Mouse (Mus musculus) ES-E14 (cell line): Measurements from ENCODE around the gene Reep1. TPM values are rescaled to one million over a fixed set of nuclear protein-coding genes. Genes with fewer than 3 reads are reported as not detected.

Source experiments
- DNase-seq: peaks from one replicate; pipeline ENCODE4 v3.0.0-alpha.2; 2013; ENCODE audit warnings: low read depth, low spot score
- H3K27ac ChIP-seq: 2 replicates; pipeline ENCODE4 v1.5.1; 2012; ENCODE audit warnings: low read depth, mild to moderate bottlenecking, low read length, moderate library complexity, mixed read lengths; ENCODE audit not compliant: poor library complexity, insufficient read depth, severe bottlenecking
- H3K36me3 ChIP-seq: 2 replicates; pipeline ENCODE4 v1.6.1; 2012; ENCODE audit warnings: mild to moderate bottlenecking, low read length, moderate library complexity, mixed read lengths; ENCODE audit not compliant: control insufficient read depth, poor library complexity, insufficient read depth, severe bottlenecking
- H3K4me1 ChIP-seq, 2 experiments: fragments of 150-350 bp in 1 of 2; sonication (generic) in 1 of 2; 2 replicates each; pipeline ENCODE4 v1.6.1; 2012; ENCODE audit warnings: low read length in 2 of 2, mild to moderate bottlenecking in 1 of 2, mixed read lengths in 1 of 2; ENCODE audit not compliant: control insufficient read depth in 2 of 2, insufficient read depth in 2 of 2, poor library complexity in 1 of 2
- H3K4me3 ChIP-seq, 2 experiments: fragments of 150-350 bp in 1 of 2; sonication (generic) in 1 of 2; 2 replicates each; pipeline ENCODE4 v1.5.1; 2012; ENCODE audit warnings: low read length in 2 of 2, low read depth in 1 of 2, mild to moderate bottlenecking in 1 of 2, mixed read lengths in 1 of 2; ENCODE audit not compliant: insufficient read depth in 1 of 2, poor library complexity in 1 of 2, severe bottlenecking in 1 of 2
- H3K9ac ChIP-seq: 2 replicates; pipeline ENCODE4 v1.6.1; 2012; ENCODE audit warnings: low read depth, mild to moderate bottlenecking, low read length, mixed read lengths; ENCODE audit not compliant: poor library complexity, insufficient read depth, severe bottlenecking
- H3K9me3 ChIP-seq: fragments of 150-350 bp; sonication (generic); 2 replicates; pipeline ENCODE4 v1.6.1; 2012; ENCODE audit warnings: low read depth, mild to moderate bottlenecking, low read length; ENCODE audit not compliant: control insufficient read depth, insufficient read depth
- CHD2 ChIP-seq: IDR thresholded peaks from 2 replicates; pipeline ENCODE4 v1.6.1; 2014; ENCODE audit warnings: mild to moderate bottlenecking, low read depth, low read length, inconsistent platforms
- HCFC1 ChIP-seq: IDR thresholded peaks from 2 replicates; pipeline ENCODE4 v1.6.1; 2012; ENCODE audit warnings: low read length, inconsistent platforms, borderline replicate concordance; ENCODE audit not compliant: insufficient read depth
- MAFK ChIP-seq: IDR thresholded peaks from 2 replicates; pipeline ENCODE4 v1.6.1; 2014; ENCODE audit warnings: mild to moderate bottlenecking, low read depth, low read length, inconsistent platforms; ENCODE audit not compliant: insufficient read depth
- ZC3H11A ChIP-seq: IDR thresholded peaks from 2 replicates; pipeline ENCODE4 v1.6.1; 2012; ENCODE audit warnings: low read depth, mild to moderate bottlenecking, inconsistent platforms, low read length, borderline replicate concordance
- ZNF384 ChIP-seq: IDR thresholded peaks from 2 replicates; pipeline ENCODE4 v1.6.1; 2012; ENCODE audit warnings: low read depth, low read length, inconsistent platforms
- in situ Hi-C, 2 experiments: fragments of 600-800 bp; cut with MboI; formaldehyde crosslinking; loops; one replicate each; pipeline ENCODE4 v1.15.1; 2025; ENCODE audit warnings: low sequenced_read_pairs in 2 of 2, inconsistent platforms in 1 of 2; ENCODE audit not compliant: unreplicated experiment in 2 of 2
- total RNA-seq: library from RNA; depleted of rRNA; stranded (reverse); fragments of 300-350 nt; gene quantifications from 2 replicates; pipeline ENCODE4 v1.2.3, GENCODE M21; 2012

Reep1 gene
- total RNA-seq, 1 experiment: 8.9 TPM

- H3K4me1 ChIP-seq: no peaks in the 10 kb centered on the region
- no peaks in the 10 kb centered on the region for H3K9me3 ChIP-seq
- TF ChIP-seq ZNF384: no peak
- no peak for TF ChIP-seq CHD2
- no peak for TF ChIP-seq HCFC1
- TF ChIP-seq ZC3H11A: no peak
- no peak for TF ChIP-seq MAFK
- no peak overlapping the region for H3K9ac ChIP-seq
- DNase-seq: no peak
- H3K36me3 ChIP-seq: no peaks in the 10 kb centered on the region
- H3K27ac ChIP-seq: no peak overlapping the region
- H3K4me3 ChIP-seq: no peak overlapping the region
- in situ Hi-C loops: no loop called here
Measured at GRCm38 (mm10) chr6:71711201-71711600, 3.8 kb downstream of the Reep1 start.

GRCm38 (mm10) chr6:71713532-71713931, 6.2 kb downstream of the Reep1 start:
- DNase-seq: no peak
- H3K9me3 ChIP-seq: no peaks in the 10 kb centered on the region
- no peak for TF ChIP-seq MAFK
- TF ChIP-seq CHD2: no peak
- no peak for TF ChIP-seq ZNF384
- no peak for TF ChIP-seq ZC3H11A
- TF ChIP-seq HCFC1: no peak
- H3K9ac ChIP-seq: no peak overlapping the region
- no peaks in the 10 kb centered on the region for H3K36me3 ChIP-seq
- no peak overlapping the region for H3K4me3 ChIP-seq
- H3K4me1 ChIP-seq: no peaks in the 10 kb centered on the region
- no peak overlapping the region for H3K27ac ChIP-seq
- in situ Hi-C loops: no loop called here

- no peak overlapping the region for H3K4me3 ChIP-seq
- H3K27ac ChIP-seq: no peak overlapping the region
- no peak for DNase-seq
- no peak overlapping the region for H3K9ac ChIP-seq
- no peak for TF ChIP-seq CHD2
- no peak for TF ChIP-seq HCFC1
- no peak for TF ChIP-seq ZC3H11A
- no peak for TF ChIP-seq ZNF384
- TF ChIP-seq MAFK: no peak
- H3K36me3 ChIP-seq: no peaks in the 10 kb centered on the region
- in situ Hi-C loops: no loop called here
- H3K9me3 ChIP-seq: no peaks in the 10 kb centered on the region
- H3K4me1 ChIP-seq: no peaks in the 10 kb centered on the region
Measured at GRCm38 (mm10) chr6:71715006-71715405, 7.6 kb downstream of the Reep1 start.

DNA sequence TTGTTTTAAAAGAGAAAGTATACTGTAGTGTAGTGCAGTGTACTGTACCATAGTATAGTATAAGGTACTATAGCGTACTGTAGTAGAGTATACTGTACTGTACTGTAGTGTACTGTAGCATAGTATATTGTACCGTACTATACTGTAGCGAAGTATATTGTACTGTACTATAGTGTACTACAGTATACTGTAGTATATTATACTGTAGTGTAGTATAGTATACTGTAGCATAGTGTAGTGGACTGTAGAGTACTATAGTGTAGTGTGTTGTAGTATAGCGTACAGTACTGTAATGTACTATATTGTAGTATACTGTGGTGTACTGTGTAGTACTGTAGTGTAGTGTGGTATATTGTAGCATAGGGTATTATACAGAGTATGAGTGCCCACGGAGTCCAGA, 9.1 kb downstream of the Reep1 start:
- Histone ChIP-seq H3K4me3 (no peak overlapping the region), H3K36me3 (no peaks in the 10 kb centered on the region), H3K9me3 (no peaks in the 10 kb centered on the region), H3K27ac (no peak overlapping the region), H3K9ac (no peak overlapping the region), H3K4me1 (no peaks in the 10 kb centered on the region)
- no peak for DNase-seq
- in situ Hi-C loops: no loop called here
- TF ChIP-seq ZNF384 (no peak), CHD2 (no peak)

DNA sequence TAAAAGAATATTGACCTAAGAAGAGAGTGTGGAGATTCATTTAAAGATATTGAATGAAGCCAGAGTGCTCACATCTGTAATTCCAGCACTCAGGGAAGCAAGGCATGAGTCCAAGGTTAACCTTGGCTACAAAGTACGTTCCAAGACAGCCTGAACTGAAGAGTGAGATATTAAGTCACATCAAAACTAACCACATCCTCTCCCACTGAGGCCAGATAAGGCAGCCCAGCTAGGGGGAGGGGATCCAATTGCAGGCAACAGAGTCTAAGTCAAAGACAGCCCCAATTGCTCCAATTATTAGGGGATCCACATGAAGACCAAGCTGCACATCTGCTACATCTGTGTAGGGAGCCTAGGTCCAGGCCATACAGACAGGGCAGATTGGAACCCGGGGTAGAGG, 11.0 kb downstream of the Reep1 start:
- in situ Hi-C loops: no loop called here
- no peak overlapping the region for H3K9ac ChIP-seq
- H3K36me3 ChIP-seq: no peaks in the 10 kb centered on the region
- TF ChIP-seq MAFK (no peak), CHD2 (no peak), ZNF384 (no peak), ZC3H11A (no peak), HCFC1 (no peak)
- no peak overlapping the region for H3K4me3 ChIP-seq
- no peaks in the 10 kb centered on the region for H3K9me3 ChIP-seq
- H3K4me1 ChIP-seq: no peaks in the 10 kb centered on the region
- H3K27ac ChIP-seq: no peak overlapping the region
- DNase-seq: no peak
